Mouse (Mus musculus) liver (tissue): Measurements from ENCODE around the gene Asb17.
"Not testable (repeated sequence)": the region's sequence is repeated elsewhere in the genome, so short reads cannot be mapped to it uniquely, and the experiment has no call there.

Source experiments
- DNase-seq: peaks from one replicate; pipeline ENCODE4 v3.0.0-alpha.2; 2020; ENCODE audit warnings: mixed read lengths

The Asb17 gene

DNA sequence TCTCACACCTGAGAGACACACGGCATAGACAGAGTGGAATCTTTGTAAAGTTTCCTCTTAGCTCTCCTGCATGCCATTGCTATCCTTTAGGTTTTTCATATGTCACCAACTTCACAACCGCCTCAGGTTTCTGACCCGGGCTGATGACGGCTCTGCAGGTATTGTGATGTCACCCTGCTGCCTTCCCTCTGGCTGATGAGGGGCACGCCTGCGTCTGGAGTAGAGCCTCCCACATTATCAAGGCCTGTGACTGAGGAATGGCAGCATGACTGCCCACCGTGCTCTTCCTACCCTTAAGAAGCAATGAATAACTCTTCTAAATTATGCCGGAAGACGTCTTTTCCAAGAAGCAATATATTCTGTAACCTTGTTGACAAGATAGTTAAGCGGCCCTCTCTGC, at the start of gene Asb17:
Gene Asb17 (plus strand): TSS at position 180 of the 400 bp plus-strand sequence.
- no peak for DNase-seq

DNA sequence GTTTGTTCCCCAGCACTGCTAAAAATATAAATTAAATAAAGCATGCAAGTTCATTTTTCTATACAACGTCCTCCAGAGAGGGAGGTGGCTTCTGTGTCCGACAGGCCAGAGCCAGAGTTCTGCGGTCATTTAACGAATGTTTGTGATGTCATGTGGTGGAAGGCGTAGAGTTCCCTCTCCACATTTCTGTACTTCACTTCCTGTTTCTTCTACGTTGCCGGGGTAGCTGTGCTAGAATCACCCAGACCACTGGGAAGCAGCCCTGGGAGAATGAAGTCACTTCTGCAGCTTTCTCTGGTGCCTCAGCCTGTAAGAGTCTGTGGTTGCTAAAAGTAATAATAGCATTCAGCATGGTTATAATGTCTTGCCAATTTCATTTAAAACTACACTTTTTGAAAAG, 46.4 kb upstream of the Asb17 start:
- no peak for DNase-seq

DNA sequence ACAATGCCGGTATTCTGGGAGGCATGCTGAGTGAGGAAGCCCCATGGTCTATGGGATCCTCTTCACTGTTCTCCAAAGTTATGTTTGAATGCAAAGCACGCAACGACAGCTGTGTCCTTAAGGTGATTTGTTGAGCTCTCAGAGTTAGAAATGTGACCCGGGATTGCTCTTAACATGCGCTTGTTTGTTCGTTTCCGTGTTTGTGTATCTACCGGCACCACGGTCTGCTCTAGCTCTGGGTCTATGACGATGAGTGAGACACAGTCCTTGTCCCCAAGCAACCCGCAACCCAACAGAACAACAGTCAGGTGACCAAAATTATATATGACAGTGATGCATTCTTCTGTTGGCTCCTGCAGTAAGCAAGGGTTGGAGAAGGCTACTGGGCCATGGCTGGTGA, 44.4 kb upstream of the Asb17 start:
- DNase-seq: no peak

DNA sequence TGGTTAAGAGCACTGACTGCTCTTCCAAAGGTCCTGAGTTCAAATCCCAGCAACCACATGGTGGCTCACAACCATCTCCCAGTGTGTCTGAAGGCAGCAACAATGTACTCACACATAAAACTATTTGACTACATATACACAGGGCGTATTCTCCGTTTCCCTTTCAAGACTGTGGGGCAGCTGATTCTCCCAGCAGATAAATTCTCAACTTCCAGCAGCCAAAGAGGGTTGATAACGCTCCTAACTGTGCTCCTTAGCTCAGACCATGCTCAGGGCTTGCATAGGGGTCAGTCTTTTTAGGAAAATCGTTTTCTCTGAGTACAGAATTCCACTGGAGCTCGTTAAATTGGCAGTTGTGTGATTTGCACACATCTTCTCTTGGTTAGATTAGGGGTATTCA, 43.3 kb upstream of the Asb17 start:
- peak; percentile 57 for DNase-seq

DNA sequence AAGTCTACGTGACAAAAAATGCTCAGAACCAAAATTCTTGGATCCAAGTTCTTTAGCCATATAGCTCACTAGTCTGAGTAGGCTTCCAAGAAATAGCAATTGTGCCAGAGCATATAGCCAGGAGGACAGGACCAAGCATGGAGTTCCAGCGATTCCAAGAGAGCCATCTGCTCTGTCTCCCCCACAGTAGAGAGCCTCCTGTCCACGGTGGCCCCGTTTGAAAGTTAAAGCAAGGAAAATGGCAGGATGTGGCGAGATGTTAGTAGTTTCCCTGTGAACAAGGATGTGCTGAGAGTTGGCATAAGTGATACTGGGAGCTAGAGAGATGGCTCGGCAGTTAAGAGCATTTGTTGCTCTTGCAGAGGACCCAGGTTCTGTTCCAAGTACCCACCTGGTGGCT, 42.5 kb upstream of the Asb17 start:
- no peak for DNase-seq

DNA sequence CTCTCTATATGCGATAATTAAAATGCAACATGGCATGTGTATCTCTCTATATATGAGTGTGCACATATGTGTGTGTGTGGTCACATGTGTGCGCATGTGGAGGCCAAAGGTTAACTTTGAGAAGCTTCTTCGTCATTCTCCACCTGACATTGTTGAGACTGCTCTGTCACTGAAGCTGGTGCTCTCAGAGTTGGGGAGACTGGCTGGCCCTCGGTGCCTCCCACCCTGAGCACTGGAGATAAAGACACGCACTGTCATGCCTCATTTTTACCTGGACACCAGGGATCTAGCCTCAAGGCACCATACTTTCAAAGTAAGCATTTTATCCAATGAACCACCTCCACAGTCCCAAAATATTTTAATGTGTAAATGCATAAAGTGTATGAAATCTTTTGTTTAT, 41.4 kb upstream of the Asb17 start:
- peak; percentile 88 for DNase-seq

DNA sequence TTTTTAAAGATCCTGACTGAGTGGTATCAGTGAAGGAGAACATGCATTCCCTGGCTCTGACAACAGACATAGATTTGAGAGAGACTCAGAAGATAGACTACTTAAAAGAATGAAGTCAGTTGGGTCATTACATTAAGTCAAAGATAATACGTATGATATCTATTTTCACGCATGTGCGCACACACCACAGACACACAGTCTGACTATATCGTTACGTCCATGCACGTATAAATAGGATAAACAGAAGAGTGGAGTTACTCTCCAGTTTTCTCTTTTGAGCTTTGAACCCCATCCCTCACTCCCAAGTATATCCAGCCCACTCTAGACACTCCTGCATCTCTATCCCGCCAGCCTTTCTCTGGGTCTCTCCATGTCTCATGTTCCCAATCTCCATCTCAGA, 40.0 kb upstream of the Asb17 start:
- no peak for DNase-seq

DNA sequence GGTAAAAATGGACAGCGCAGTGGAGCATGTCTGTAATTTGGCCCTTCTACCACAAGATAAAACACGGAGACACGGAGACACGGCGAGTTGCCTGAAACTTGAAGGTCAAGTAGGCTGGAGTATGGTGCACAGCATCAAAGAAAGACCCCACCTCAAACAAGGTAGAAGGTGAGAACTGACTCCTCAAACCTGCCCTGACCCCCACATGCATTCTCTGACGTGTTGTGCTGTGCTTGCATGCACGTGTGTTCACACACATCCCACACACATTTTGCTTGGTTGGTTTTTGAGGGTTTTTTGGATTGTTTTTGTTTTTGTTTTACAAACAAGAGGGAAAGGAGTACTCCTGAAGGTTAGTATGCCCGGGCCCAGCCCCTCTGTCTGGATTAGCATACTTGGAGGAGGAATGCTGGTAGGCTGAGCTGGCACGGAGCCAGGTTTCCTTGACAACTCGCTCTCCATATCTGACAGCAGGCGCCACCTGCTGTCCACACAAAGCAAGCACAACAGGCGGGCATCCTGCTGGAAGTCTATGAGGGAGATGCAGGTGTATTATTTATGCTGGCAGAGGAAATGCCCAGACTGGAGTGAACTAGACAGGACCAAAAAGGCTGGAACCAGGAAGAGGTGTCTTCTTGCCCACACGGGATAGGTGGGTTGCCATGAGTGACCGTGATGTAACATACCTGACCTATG, 37.8 kb upstream of the Asb17 start:
- DNase-seq: peak; percentile 96

DNA sequence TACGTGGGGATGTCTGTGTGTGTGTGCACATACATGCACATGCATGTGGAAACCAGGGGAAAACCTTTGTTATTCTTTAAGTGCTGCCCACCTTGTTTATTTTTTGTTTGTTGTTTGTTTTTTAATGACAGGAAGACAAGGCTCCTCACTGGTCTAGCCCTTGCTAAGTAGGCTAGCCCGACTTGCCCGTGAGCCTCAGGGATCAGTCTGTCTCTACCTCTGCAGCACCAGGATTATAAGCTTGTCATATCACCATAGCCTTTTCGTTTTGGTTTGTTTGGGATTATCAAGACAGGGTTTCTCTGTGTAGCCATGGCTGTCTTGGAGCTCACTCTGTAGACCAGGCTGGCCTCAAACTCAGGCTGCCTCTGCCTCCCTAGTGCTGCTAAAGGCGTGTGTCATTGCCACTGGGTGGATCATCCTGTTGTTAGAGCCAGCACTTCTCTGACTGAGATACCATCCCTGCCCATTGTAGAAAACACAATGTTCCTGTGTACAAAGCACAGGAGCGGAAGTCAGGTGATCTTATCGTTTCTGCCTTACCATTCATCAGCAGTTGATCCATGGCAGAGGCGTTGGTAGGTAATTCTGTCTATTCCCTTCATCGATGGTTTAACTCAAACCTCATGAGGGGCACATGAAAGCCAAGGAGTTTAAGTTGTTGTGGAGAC, 37.1 kb upstream of the Asb17 start:
- DNase-seq: peak; percentile 41

DNA sequence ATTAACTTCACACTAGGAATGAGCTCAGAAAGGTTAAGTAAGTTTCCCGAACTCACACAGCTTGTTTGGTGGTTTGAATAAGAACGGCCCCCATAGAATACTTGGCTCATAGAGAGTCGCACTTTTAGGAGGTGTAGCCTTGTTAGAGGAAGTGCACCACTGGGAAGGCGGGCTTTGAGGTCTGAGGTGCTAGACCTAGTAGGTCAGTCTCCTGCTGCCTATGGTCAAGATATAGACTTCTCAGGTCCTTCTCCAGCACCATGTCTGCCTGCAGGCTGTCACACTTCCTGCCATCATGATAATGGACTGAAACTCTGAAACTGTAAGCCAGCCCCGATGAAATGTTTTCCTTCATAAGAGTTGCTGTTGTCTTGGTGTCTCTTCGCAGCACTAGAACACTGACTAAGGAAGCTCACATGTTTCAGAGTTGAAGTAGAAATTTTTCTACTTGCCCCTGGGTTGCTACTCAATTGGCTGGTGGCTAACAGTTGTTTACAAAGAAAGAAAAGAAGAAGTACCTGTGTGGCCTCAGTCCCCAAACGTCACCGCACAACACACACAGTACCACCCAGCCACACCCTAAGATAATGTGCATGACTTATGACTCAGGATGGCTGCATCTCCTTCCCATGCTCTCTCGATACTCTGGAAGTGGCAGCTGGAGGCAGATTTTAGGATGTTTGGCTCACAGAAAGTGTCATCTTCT, 36.4 kb upstream of the Asb17 start:
- DNase-seq: peak; percentile 77

DNA sequence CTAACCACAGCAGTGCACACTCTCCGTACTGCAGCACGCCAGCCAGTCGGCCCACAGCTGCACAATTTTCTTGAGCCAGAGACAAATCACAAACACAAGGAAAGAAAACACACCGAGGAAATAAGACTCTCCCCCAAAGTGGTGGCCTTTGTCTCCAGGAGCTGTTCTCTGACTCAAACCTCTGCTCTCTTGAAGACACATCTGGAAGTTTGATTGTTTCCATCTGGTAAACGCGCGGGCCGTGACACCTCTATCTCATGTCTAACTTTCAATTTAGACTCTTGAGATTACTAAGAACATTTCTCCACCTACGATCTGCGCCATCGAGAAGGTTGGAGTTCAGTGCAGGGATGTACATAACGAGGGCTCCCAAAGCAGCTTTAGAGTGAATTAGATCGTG, 35.6 kb upstream of the Asb17 start:
- DNase-seq: no peak

DNA sequence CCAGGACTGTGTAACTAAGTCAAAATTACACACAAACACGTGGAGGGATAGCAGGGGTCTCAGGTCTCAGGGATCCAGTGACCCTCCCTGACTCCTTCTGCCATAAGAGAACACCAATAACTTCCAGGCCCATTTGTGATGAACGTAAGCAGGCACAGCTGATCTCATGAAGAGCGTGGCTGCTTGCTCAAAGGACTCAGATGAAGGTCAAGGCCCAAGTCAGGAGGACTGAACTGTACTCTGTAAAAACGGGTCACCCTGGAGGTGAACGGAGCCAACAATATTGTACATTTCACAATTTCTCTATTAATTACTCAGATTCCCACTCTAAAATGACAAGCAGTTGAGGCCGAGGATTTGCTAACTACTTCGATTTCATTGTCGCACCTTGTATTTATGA, 30.0 kb upstream of the Asb17 start:
- DNase-seq: no peak

DNA sequence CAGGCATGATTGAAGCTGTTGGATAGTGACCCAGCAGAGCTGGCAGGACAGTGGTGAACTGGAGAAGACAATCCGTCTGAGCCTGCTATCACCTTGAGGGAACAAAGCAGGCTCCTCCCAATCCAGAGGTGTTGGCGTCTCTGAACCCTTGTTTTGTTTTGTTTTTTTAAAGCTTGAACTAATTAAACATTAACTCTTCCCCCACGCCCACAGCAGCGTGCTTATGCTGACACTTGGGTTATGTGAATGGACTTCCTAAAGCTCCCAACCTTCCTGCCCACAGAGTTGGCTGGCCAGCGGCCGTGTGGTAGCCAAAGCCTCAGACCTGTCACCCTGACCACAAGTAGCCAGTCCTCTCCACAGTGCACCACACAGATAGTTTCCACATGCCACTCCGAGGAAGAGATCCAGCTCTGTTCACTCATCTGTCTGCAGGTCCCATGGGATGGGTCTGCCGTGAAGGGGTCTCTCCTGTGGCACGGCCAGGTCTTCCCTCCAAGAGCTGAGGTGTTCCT, 26.6 kb upstream of the Asb17 start:
- no peak for DNase-seq

DNA sequence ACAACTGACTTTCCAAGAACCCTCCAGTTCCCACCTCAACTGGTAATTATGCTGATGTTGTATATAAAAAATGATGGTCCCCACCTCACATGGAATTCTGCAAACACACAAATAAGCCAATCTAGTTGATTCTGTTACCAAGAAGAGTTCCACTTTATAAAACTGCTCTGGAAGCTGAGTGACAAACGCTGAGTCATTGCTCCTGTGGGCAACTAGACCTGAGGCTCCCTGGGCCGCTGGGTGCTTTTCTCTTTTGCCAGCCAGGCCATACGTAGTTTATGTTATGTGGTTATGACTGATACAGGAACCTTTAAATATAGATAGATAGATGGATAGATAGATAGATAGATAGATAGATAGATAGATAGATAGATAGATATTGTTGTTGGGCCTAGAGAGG, 25.3 kb upstream of the Asb17 start:
- peak; percentile 67 for DNase-seq

DNA sequence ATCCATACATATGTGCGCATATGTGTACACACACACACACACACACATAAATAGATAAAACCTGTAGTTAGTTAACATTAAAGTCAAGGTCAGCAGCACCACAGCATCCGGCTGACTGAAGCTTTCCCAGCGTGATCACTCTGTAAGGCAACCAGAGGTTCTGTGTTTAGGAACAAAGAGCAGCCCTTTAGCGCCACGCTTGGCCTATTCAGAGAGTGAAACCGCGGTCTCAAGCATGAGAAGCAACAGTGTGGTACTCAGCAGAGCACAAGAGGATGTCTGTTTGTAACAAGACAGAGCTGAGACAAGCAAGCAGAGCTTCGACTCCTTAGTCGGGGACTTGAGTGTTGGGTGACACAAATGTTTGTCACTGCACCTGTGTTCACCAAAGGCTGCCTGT, 24.6 kb upstream of the Asb17 start:
- DNase-seq: no peak

DNA sequence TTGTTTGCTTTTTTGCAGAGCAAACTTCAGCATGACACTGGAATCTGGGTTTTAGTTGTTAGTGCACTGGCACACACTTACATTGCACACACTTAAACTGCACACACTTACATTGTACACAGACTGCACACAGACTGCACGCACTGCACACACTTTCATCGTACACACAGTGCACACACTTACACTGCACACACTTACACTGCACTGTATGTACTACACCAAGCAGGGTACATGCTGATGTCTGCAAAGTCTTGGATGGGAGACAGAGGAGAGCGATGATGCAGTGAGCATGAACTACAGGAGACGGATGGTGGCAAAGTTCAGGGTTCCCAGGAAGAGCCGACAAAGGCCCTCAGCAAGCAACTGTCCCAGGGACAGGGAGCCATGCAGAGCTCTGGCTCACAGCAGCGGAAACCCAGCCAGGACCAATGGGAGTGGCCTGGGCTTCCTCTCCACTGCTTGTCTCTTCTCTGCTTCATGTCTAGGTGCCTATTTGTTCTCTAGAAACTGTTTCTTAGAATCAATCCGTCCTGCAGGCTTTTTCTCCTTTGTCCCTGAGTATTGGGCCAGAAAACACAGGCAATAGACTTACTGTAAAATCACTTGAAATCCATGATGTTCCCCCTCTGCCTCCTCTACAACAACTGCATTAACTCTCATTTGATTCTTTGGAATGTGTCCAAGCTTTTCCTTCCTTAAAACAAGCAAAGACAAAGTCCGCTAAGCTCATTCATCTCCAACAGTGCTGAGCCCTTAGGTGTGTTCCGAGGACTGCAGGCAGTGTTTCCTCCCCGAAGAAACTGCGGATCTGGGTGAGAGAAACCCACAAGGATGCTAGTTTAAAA, 20.1 kb upstream of the Asb17 start:
- DNase-seq: no peak

DNA sequence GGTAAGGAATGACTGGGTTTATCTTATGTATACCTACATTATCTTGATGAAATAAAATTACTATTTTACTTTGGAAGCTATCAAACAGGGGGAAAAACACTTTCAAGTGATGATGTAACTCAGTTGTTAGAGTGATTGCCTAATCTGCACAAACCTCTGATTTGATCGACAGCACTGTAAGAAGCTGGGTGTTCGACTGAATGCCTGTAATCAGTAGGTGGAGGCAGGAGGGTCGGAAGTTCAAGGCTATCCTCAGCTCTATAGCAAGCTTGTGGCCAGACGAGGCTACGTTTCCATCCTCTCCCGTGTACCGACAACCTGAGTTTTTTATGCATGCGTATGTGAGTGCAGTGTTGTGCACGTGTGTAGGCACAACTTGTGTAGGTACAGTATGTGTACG, 18.8 kb upstream of the Asb17 start:
- no peak for DNase-seq

DNA sequence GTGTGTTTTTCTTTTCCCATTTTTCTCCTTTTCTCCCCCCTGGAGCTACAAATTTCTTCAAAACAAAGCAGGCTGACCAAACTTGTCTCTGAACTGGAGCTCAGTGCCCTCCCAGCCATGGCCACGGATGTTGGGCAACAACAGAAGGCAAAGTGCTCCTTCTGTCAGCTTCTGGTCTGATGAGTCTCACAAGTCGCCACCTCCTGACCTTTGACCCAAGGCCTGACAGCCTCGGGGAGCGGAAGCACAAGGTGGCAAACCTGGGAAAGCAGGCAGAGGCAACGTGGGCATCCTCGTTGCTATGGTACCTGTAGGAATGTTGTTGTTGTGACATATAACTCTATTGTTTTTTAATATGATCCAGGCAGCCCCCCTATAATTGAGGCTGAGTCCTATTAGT, 17.4 kb upstream of the Asb17 start:
- DNase-seq: no peak

DNA sequence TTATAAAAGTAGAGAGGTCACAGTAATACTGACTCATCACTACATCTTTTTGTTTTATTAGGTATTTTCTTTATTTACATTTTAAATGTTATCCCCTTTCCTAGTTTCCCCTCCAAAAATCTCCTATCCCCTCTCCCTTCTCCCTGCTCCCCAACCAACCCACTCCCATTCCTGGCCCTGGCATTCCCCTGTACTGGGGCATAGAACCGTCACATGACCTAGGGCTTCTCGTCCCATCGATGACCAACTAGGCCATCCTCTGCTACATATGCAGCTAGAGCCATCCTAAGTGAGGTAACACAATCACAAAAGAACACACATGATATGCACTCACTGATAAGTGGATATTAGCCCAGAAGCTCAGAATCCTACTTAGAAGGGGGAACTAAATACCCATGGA, 14.2 kb upstream of the Asb17 start:
- not testable (repeated sequence) for DNase-seq

DNA sequence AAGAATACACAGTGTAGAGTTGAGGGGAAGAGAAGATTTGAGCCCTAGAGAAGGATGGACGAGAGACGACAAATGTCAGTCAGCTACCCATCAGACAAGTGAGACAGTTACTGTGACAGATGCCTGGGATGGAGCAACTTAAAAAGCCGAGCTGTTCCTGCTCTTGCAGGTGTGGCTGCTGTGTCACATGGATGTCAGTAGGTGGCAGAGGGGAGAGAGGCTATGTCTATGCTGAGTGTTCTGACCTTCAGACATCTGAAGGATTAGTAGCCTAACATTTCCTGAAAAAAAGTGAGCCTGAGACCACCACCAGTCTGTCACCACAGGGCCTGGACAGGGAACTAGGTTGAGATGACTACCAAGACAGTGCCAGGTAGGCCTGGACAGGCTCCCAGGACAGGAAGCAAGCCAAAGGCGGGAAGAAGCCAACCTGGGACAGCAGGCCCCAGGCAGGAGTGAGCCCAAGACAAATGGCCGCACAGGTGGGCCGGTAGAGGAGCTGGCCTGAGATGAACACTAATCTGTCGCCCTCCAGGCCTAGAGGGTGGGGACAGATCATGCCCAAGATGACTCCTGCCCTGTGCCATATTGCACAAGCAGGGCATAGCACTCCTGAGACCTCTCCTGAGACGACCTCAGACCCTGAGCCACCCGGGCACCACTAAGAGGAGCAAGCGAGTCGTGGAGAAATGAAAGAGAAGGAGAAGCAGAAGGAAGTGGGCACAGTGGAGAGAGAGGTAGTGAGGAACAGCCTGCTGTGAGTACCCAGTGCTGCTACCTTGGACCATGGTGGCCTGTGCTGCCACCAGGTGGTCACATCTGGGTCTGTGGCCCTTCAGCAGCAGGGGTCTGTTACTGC, 12.8 kb upstream of the Asb17 start:
- peak; percentile 82 for DNase-seq

DNA sequence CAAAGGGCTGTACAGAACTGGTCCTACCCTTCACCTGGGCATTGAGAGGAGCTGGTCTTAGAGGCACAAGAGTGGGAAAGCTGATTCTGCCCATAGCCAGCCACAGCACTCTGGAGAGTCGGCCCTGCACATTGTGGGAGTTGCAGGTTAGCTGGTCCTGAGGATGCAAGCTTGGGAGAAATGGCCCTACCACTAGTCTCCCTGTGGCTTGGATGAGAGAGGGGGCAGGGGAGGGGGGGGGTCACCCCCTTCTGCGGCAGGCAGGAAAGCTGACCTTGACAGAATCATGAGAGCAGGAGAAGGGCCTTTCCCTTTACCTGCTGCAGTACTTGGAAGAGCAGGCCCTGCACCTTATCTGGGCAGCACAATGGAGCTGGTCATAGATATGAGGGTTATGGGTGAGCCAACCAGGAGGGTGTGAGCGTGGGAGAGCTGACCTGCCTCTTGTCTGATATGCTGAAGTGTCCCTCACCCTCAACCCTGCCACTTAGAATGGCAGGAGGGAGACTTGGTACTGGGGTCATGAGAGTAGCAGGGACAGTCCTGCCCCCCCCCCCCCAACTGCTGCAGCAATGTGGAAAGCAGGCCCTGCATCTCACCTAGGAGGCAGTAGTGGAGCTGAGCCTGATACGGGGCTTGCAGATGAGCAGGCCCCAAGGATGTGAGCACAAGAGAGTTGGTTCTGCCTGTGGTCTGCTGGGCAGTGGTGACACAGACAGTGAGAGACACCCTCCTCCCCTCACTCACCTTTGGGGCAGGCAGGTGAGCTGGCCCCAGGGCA, 11.9 kb upstream of the Asb17 start:
- DNase-seq: peak; percentile 84
